Mouse (Mus musculus) right cerebral cortex, adult 2 months (tissue): ENCODE results near the gene 1700010I14Rik.

Experiments
- DNase-seq, 2 experiments: peaks; one replicate each; pipeline ENCODE4 v3.0.0; 2021 to 2022; ENCODE audit warnings: low spot score in 2 of 2

Gene 1700010I14Rik

DNA sequence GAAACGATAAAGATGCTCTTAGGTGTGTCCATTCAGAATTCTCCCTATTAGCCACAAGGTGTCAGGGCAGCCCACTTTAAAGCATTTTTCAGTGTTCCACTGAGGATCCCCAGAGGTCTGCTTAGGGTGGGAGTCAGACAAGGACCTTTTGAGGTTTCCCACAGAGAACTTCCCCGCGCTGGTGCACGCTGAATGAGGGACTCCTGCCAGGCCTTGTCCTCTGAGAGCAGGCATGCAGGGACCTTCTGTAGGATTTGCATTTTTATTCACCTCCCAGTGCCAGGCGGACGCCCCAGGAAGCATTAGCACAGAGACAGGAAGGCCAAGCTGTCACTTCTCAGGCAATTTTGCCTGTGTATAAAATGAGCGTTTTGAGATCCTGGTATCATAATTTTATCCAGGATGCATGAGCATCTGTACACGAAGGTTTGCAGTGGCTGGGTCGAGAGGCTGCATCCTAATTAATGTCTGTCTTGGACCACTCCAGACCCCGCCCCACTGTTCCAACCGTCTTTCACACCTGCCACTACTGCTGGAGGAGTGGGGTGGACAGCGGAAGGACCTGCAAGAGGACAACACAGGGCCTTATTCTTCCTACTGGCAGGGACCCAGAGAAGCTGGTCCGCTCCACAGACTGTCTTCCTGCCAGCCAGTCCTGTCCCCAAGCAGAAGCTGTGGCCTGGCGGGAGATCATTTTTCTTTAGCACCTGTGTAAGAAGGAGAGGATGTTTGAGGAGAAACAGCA is 35.2 kb downstream of the 1700010I14Rik start:
- DNase-seq: peak in 1 of 2 experiments; percentile 22

DNA sequence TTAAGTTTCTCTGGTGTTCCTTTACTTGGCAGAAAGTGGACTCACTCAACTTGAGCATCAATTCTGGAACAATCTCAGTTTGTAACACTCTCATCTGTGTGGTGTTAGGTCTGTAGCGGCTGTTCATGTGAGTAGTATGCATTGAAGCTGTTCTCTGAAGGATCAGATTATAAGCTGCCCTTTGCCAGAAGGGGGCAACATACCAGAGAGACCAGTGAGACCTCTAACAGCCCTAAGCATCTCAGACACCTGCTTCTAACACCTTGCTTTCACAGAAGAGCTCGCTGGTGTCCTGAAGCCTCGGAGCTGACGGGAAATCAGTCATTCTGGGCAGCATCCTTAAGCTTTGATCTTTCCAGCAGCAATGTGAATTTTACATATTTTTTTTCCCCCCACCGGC is 42.0 kb downstream of the 1700010I14Rik start:
- no peak for DNase-seq

DNA sequence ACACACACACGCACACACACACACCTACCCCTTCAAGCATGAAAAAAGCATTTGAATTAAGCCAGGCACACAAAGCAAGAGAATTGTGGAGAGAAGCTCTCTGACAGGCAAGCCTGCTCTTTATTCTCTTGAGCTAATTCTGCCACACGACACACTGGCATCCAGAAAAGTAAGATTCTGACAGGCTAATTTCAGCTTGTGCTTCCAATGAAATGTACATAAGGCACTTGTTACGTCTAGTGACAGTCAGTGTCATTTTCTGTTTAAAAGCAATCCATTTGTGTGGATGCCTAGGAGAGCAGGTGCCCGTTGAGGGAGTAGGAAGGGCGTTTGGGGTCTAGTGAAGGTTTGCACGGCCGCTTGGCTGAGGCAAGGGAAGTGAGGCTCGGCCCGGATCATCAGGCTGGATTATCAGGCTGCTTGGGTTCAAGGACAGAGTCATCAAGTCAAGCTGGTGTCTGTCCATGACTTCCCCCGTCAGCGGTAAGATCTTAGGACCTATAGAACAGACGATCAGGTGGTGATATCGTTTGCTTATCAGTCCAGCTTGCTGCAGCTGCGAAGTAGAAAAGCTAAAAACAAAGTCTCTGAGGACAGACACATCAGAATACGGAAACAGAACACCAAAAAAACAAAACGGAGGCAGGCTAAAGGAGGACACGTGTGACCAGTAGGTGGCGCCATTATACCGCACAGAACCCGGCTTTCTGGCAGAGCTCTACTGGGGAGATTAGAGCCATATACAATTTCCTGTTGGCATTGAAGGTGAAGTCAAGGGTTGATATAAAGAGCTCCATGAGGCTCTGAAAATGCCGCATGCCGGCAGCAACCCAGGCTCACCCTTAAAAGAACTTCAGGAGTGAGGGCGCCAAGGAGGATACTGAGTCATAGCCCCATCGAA is 43.4 kb downstream of the 1700010I14Rik start:
- peak; percentile 89 to 93 for DNase-seq

- DNase-seq: peak; percentile 45 to 48
These were observed 44.4 kb downstream of the 1700010I14Rik start for GRCm38 (mm10) chr17:9032362-9033044.

GRCm38 (mm10) chr17:9033511-9033910 is 45.4 kb downstream of the 1700010I14Rik start:
- no peak for DNase-seq

- DNase-seq: no peak
These were observed 47.6 kb downstream of the 1700010I14Rik start for GRCm38 (mm10) chr17:9035561-9036348.

- DNase-seq: no peak
These were observed 54.6 kb downstream of the 1700010I14Rik start for GRCm38 (mm10) chr17:9042723-9043122.

DNA sequence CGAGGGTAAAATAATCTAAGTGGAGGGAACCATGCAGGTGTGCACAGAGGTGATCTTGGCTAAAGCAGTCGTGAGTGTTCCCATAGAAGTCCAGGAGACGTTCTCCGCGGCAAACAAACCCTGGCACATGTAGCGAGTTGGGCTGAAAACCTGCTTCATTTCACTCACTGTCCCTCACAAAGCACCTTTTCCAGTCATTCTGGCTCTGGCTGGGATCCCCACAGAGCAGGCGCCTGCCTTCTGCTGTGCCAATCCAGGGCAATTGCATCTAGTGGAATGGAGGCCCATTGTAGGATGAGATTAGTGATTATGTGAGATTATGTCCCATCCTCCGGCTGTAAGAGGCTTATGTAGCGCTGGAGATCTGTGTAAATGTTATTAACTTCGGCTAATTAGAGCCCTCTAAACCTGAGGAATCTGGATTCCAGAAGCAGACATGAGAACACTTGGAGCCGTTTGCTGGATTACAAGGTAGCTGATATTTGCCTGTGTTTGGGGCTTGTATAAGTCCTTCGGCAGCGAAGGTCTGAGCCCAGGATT is 64.4 kb downstream of the 1700010I14Rik start:
- no peak for DNase-seq

DNA sequence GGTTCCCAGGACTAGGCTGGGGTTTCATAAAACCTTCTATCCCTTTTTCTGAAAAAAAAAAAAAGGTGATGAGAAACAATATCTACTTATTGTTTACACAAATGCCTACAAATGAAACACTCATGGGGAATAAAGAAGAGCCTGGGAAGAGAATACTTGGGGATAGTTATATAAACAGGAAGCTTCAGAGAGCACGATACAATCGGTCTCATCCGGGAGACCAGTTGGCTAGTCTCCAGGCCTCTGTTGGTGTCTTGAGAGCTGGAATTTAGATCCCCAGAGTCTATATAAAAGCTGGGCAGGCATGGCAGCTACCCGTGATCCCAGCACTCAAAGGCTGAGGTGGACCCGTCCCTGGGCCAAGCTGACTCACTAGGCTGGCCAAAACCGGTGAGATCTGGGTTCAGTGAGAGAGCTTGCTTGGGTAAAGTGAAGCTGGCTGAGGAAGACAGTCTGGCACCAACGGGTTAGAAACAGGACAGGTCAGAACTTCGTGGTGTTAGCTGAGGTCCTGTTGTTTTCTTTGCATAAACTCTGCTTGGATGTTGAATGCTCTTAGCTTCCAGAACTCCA is 71.3 kb downstream of the 1700010I14Rik start:
- no peak for DNase-seq
